Mouse (Mus musculus) limb, embryonic 11.5 days (tissue): ENCODE measurements around the gene Polr3b. TPM values are rescaled to one million over a fixed set of nuclear protein-coding genes. Genes with fewer than 3 reads are reported as not detected.

Source experiments
- ATAC-seq: fragments of 200-750 bp; cut with Nextera tagmentation; 2 replicates; pipeline ENCODE4 v1.8.0; 2017; ENCODE audit warnings: low read depth; ENCODE audit not compliant: insufficient number of reproducible peaks, low FRiP score, low TSS enrichment
- DNase-seq: peaks from one replicate; pipeline ENCODE4 v3.0.0-alpha.2; 2015; ENCODE audit warnings: low spot score
- H3K27ac ChIP-seq: fragments of 300-500 bp; sonication (generic); replicated peaks from 2 replicates; pipeline ENCODE4 v1.5.1; 2014; ENCODE audit warnings: low read depth, mild to moderate bottlenecking, low read length
- H3K27me3 ChIP-seq: fragments of 300-500 bp; sonication (generic); 2 replicates; pipeline ENCODE4 v1.6.1; 2014; ENCODE audit warnings: mild to moderate bottlenecking, low read length, mixed read lengths; ENCODE audit not compliant: control insufficient read depth, insufficient read depth
- H3K36me3 ChIP-seq: fragments of 300-500 bp; sonication (generic); 2 replicates; pipeline ENCODE4 v1.6.1; 2014; ENCODE audit warnings: mild to moderate bottlenecking, low read length, moderate library complexity, mixed read lengths; ENCODE audit not compliant: control insufficient read depth, insufficient read depth
- H3K4me1 ChIP-seq: fragments of 300-500 bp; sonication (generic); 2 replicates; pipeline ENCODE4 v1.6.1; 2014; ENCODE audit warnings: low read length, mixed read lengths; ENCODE audit not compliant: control insufficient read depth, insufficient read depth
- H3K4me2 ChIP-seq: fragments of 300-500 bp; sonication (generic); 2 replicates; pipeline ENCODE4 v1.6.1; 2014; ENCODE audit warnings: low read depth, mild to moderate bottlenecking, moderate library complexity; ENCODE audit not compliant: severe bottlenecking
- H3K4me3 ChIP-seq: fragments of 300-500 bp; sonication (generic); 2 replicates; pipeline ENCODE4 v1.5.1; 2014; ENCODE audit warnings: low read depth, low read length
- H3K9ac ChIP-seq: fragments of 300-500 bp; sonication (generic); 2 replicates; pipeline ENCODE4 v1.6.1; 2014; ENCODE audit warnings: mild to moderate bottlenecking, low read length
- H3K9me3 ChIP-seq: fragments of 300-500 bp; sonication (generic); 2 replicates; pipeline ENCODE4 v1.6.1; 2016; ENCODE audit warnings: low read length; ENCODE audit not compliant: control insufficient read depth
- WGBS: fragments of 180-500 bp; shearing (Covaris S2); extraction: QIAGEN DNeasy Blood & Tissue Kit; methylation state at CpG from one replicate; pipeline ENCODE4 v1.1.7; 2014; 5-methylcytosine and 5-hydroxymethylcytosine counted together
- polyA plus RNA-seq: library from polyadenylated mRNA; unstranded; fragments of >200 nt; fragmentation: Nextera tagmentation; extraction: Ambion mirVana; gene quantifications from 2 replicates; pipeline ENCODE4 v1.2.1, GENCODE M21; 2014

Polr3b gene
- polyA plus RNA-seq, 1 experiment from 2014 or later: 19.8 TPM

- H3K27me3 ChIP-seq: no peaks in the 10 kb centered on the region
- H3K4me1 ChIP-seq: no peaks in the 10 kb centered on the region
- 92% methylated on average over 12 of the region's 12 CpGs for WGBS
- H3K9me3 ChIP-seq: no peaks in the 10 kb centered on the region
- no peak overlapping the region for H3K9ac ChIP-seq
- H3K4me2 ChIP-seq: no peak overlapping the region
- no peak overlapping the region for H3K4me3 ChIP-seq
- DNase-seq (no peak), ATAC-seq (no peak)
- H3K36me3 ChIP-seq: peaks cover 2% of the 10 kb centered on the region; the same call in 1 of the 2 replicates
- no peak overlapping the region for H3K27ac ChIP-seq
Measured at GRCm38 (mm10) chr10:84646506-84647102, 24.5 kb downstream of the Polr3b start.

- Histone ChIP-seq H3K27ac (no peak overlapping the region), H3K27me3 (no peaks in the 10 kb centered on the region), H3K36me3 (peaks cover 2% of the 10 kb centered on the region; the same call in 1 of the 2 replicates), H3K9ac (no peak overlapping the region), H3K9me3 (no peaks in the 10 kb centered on the region), H3K4me1 (no peaks in the 10 kb centered on the region), H3K4me2 (no peak overlapping the region), H3K4me3 (no peak overlapping the region)
- DNase-seq (no peak), ATAC-seq (no peak)
- 88% methylated on average over 5 of the region's 5 CpGs for WGBS
Measured at GRCm38 (mm10) chr10:84647264-84647663, 25.2 kb downstream of the Polr3b start.

GRCm38 (mm10) chr10:84648911-84649310 is 26.8 kb downstream of the Polr3b start:
- ATAC-seq (no peak), DNase-seq (no peak)
- no peak overlapping the region for H3K4me2 ChIP-seq
- no peaks in the 10 kb centered on the region for H3K27me3 ChIP-seq
- 86% methylated on average over 4 of the region's 4 CpGs for WGBS
- no peaks in the 10 kb centered on the region for H3K9me3 ChIP-seq
- H3K4me3 ChIP-seq: no peak overlapping the region
- H3K4me1 ChIP-seq: no peaks in the 10 kb centered on the region
- no peak overlapping the region for H3K9ac ChIP-seq
- no peak overlapping the region for H3K27ac ChIP-seq
- H3K36me3 ChIP-seq: peaks cover 2% of the 10 kb centered on the region; the same call in 1 of the 2 replicates

GRCm38 (mm10) chr10:84654029-84654428 is 31.9 kb downstream of the Polr3b start:
- DNase-seq: no peak
- 80% methylated on average over 4 of the region's 4 CpGs for WGBS
- Histone ChIP-seq H3K9ac (no peak overlapping the region), H3K36me3 (no peaks in the 10 kb centered on the region), H3K27me3 (no peaks in the 10 kb centered on the region), H3K4me3 (no peak overlapping the region), H3K4me2 (no peak overlapping the region), H3K9me3 (no peaks in the 10 kb centered on the region), H3K4me1 (no peaks in the 10 kb centered on the region), H3K27ac (no peak overlapping the region)
- ATAC-seq: no peak

- H3K4me1 ChIP-seq: no peaks in the 10 kb centered on the region
- H3K4me3 ChIP-seq: no peak overlapping the region
- 88% methylated on average over 4 of the region's 4 CpGs for WGBS
- no peaks in the 10 kb centered on the region for H3K9me3 ChIP-seq
- H3K9ac ChIP-seq: no peak overlapping the region
- no peak overlapping the region for H3K4me2 ChIP-seq
- no peak overlapping the region for H3K27ac ChIP-seq
- H3K27me3 ChIP-seq: no peaks in the 10 kb centered on the region
- ATAC-seq (no peak), DNase-seq (no peak)
- H3K36me3 ChIP-seq: no peaks in the 10 kb centered on the region
Measured at GRCm38 (mm10) chr10:84654731-84655130, 32.6 kb downstream of the Polr3b start.

- no peaks in the 10 kb centered on the region for H3K9me3 ChIP-seq
- peaks cover 3% of the 10 kb centered on the region; the same call in 1 of the 2 replicates for H3K36me3 ChIP-seq
- H3K4me2 ChIP-seq: no peak overlapping the region
- H3K9ac ChIP-seq: no peak overlapping the region
- H3K27me3 ChIP-seq: no peaks in the 10 kb centered on the region
- no peaks in the 10 kb centered on the region for H3K4me1 ChIP-seq
- no peak for ATAC-seq
- no peak for DNase-seq
- 80% methylated on average over 4 of the region's 4 CpGs for WGBS
- H3K27ac ChIP-seq: no peak overlapping the region
- no peak overlapping the region for H3K4me3 ChIP-seq
Measured at GRCm38 (mm10) chr10:84656618-84657017, 34.5 kb downstream of the Polr3b start.

GRCm38 (mm10) chr10:84657437-84658087 is 35.5 kb downstream of the Polr3b start:
- Histone ChIP-seq H3K9ac (no peak overlapping the region), H3K4me2 (no peak overlapping the region), H3K4me1 (no peaks in the 10 kb centered on the region), H3K27ac (no peak overlapping the region), H3K27me3 (no peaks in the 10 kb centered on the region), H3K4me3 (no peak overlapping the region), H3K36me3 (peaks cover 3% of the 10 kb centered on the region; the same call in 1 of the 2 replicates), H3K9me3 (no peaks in the 10 kb centered on the region)
- no peak for ATAC-seq
- 81% methylated on average over 6 of the region's 6 CpGs for WGBS
- no peak for DNase-seq

- H3K4me1 ChIP-seq: no peaks in the 10 kb centered on the region
- H3K4me3 ChIP-seq: no peak overlapping the region
- H3K36me3 ChIP-seq: peaks cover 3% of the 10 kb centered on the region; the same call in 1 of the 2 replicates
- H3K27me3 ChIP-seq: no peaks in the 10 kb centered on the region
- no peak overlapping the region for H3K27ac ChIP-seq
- 76% methylated on average over 18 of the region's 18 CpGs for WGBS
- H3K9me3 ChIP-seq: no peaks in the 10 kb centered on the region
- ATAC-seq (no peak), DNase-seq (no peak)
- H3K9ac ChIP-seq: no peak overlapping the region
- no peak overlapping the region for H3K4me2 ChIP-seq
Measured at GRCm38 (mm10) chr10:84658088-84658848, 36.2 kb downstream of the Polr3b start.
